In genomic region chr8:4800524-4801122, GRCm38 (mm10) we compare ENCODE assay signal across 8 mouse cellular contexts. TPM values are rescaled to one million over a fixed set of nuclear protein-coding genes. Genes with fewer than 3 reads are reported as not detected.
A peak's percentile ranks its signal among the peaks of the same experiment; 100 is the strongest.
DNase-seq lines count a peak whose midpoint lies in the region; ATAC-seq lines count a peak whose summit lies in the region.

No protein-coding gene starts in this region.

- H3K9ac ChIP-seq in forebrain, embryonic 11.5 days (ENCODE audit: low read length): no peak overlapping the region

- peak; percentile 53 for ATAC-seq in forebrain, embryonic 11.5 days (replicated peaks; ENCODE audit: low FRiP score)

- peak; percentile 11 for DNase-seq in adrenal gland, adult 2 months
- no peak for DNase-seq in adrenal gland, adult 8-10 months
- DNase-seq in spleen, postnatal 10 days (ENCODE audit: low spot score in 2 of 2): peak; percentile 6 to 46
- DNase-seq in spleen, adult 12 weeks (ENCODE audit: low spot score): no peak
- peak; percentile 72 for DNase-seq in forebrain, embryonic 11.5 days (ENCODE audit: low spot score)
- peak; percentile 32 to 57 for DNase-seq in kidney, postnatal 25 days
- peak; percentile 34 to 38 for DNase-seq in lung, postnatal 4 days
- peak; percentile 65 for DNase-seq in right cerebral cortex, postnatal 4 days

- no peak overlapping the region for H3K4me2 ChIP-seq in forebrain, embryonic 11.5 days (ENCODE audit: low read depth, low read length, severe bottlenecking)

- no peak overlapping the region for H3K27ac ChIP-seq in forebrain, embryonic 11.5 days (ENCODE audit: low read depth, low read length)

- no peaks in the 10 kb centered on the region for H3K9me3 ChIP-seq in forebrain, embryonic 11.5 days (ENCODE audit: control insufficient read depth, low read length)

- H3K27me3 ChIP-seq in forebrain, embryonic 11.5 days (ENCODE audit: control insufficient read depth, insufficient read depth, low read length): no peaks in the 10 kb centered on the region

- no peaks in the 10 kb centered on the region for H3K4me1 ChIP-seq in forebrain, embryonic 11.5 days (replicated peaks; ENCODE audit: control insufficient read depth, insufficient read depth, low read length)

- no peaks in the 10 kb centered on the region for H3K36me3 ChIP-seq in forebrain, embryonic 11.5 days (ENCODE audit: control insufficient read depth, insufficient read depth, low read length)

- no peak overlapping the region for H3K4me3 ChIP-seq in forebrain, embryonic 11.5 days (ENCODE audit: low read depth, low read length)

- WGBS in forebrain, embryonic 11.5 days: 54% methylated on average over 19 of the region's 19 CpGs

RNA-seq across cellular contexts. Expression of gene Shcbp1, which starts 21.3 kb away (rescaled TPM):
- total RNA-seq in adrenal gland, adult 2 months (2021): under 1 TPM; 0.32 to 0.86 TPM
- not detected in 2 replicates for polyA plus RNA-seq in adrenal gland, adult 2 months (2012; rRNA removed)
- total RNA-seq in adrenal gland, adult 8-10 months (2022): 1 to 10 TPM in 1 of 4 experiments, under 1 TPM in 3; 0.51 to 1.9 (median 0.83) TPM
- polyA plus RNA-seq in forebrain, embryonic 11.5 days (2014; fragmentation: Nextera tagmentation; extraction: Ambion mirVana): 84.9 and 94.9 TPM in 2 replicates

Comparison
In these comparisons a context has a peak if more than half of its experiments do, and no peak if none do; other contexts are left out.
1. DNase-seq: peak in adrenal gland, adult 2 months (single experiment), spleen, postnatal 10 days (2 of 2), forebrain, embryonic 11.5 days (single experiment), kidney, postnatal 25 days (2 of 2), lung, postnatal 4 days (2 of 2) and right cerebral cortex, postnatal 4 days (single experiment); none in adrenal gland, adult 8-10 months (single experiment) and spleen, adult 12 weeks (single experiment).